Mouse (Mus musculus): ENCODE results near the gene Mybbp1a.
A peak's percentile ranks its signal among the peaks of the same experiment; 100 is the strongest.

Gene Mybbp1a

DNA sequence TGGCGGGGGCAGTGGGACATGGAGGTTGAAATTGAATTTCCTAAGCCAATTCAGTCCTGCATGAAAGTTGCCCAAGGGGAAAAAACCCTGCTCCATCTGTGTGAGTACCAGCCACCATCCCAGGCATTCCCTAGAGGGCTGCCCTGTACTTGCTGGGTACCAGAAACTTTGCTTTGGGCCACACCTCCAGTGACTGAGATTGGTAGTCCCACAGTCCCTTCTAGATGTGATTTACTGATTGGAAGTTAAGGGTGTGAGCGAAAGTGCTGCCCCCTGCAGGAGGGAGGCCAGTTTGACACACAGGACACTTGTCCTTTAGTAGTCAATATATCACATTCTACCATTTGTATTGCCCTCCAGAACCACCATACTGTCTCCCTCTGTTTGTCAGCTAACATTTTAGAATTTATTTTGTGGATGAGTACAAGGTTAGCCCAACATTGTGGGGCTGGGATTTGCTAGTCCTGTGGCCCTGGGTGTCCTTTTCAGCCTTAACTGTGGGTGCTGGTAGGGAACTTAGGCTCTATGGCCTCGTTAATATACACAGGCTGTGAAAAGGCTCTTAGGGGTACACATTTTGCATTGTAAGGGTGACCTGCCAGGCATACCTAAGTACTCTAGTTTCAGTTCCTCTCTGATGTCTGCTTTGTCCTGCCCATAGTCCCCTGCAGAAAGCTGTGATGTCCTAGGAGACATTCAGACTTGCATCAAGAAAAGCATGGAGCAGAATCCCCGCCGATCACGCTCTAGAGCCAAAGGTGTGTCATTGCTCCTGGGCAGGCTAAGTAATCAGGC is 5.4 kb downstream of the Mybbp1a start:
- peak; percentile 76 for DNase-seq (ENCODE audit: low read depth)

DNA sequence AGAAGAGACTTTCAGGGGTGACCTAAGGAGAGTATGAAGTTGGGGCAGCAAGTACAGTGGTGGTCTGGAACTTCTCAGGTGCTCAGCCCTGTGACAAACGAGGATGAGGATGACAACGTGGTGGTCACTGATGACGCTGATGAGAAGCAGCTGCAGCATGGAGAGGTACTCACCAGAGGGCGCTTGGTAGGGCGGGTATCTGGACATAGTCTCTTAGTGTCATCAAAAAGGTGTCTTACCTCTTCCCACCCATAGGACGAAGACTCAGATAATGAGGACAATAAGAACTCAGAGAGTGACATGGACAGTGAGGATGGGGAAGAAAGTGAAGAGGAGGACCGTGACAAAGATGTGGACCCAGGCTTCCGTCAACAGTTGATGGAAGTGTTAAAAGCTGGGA is 6.3 kb downstream of the Mybbp1a start:
- no peak for DNase-seq (ENCODE audit: low read depth)

DNA sequence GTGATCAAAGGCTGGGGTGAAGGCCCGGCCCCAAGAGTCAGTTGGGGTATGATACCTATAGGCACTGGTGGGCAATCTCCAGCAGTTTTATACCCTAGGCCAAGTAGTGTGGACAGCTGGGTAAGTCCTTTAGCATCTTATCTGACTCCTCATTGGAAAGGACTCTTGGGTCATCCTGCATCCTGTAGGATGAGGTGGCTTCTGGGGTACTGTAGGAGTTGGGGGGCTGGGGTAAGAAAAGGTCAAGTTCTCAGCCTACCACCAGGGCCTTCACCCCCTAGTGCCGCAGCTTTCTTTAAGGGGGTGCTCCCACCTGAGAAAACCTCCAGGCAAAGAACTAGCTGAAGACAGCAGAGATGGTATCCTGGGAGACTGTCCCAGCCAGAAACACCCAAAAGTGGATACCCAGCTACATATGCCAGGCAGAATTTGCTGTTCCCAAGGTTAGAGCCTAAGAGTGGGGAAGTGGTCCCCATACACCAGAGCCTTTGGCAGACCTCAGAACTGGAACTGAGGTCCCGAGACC is 11.0 kb downstream of the Mybbp1a start:
- DNase-seq (ENCODE audit: low read depth) = no peak

DNA sequence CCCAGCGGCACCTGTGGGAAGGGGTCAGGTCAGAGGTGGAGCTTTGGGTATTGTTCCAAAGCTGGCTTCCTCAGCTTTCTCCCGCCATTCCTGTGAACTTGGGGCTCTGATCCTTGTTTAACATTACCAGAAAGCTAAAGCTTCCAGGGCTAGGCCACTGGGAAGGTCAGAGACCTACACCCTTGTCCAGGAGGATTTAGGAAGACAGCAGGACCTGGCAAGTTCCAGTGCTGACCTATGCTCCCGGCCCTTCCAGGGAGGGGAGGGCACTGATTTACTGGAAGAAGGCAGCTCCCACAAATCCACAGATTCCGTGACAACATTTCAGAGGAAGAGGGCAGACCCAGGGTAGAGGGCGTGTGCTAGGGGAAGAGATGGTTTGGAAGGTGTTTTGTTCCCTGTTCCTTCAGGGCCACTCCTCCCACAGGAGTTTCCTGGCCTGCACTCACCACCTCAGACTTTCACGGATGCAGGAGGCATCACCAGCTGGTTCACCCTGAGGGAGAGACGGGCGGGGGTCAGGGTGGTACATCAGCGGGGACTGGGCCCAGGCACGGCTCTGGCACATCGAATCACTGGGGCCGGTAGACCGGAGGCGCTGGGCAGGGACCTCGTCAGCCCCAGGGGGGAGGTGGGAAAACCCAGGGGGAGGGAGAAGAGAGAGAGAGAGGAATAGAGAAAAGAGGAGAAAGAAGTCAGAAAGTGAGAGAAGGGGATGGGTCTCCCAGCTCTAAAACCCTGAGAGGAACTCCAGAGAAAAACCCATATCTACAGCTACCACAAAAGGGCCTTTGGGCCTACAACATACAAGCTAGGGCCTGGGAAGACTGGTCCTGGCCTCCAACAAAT is 12.2 kb downstream of the Mybbp1a start:
- DNase-seq (ENCODE audit: low read depth) = no peak

DNA sequence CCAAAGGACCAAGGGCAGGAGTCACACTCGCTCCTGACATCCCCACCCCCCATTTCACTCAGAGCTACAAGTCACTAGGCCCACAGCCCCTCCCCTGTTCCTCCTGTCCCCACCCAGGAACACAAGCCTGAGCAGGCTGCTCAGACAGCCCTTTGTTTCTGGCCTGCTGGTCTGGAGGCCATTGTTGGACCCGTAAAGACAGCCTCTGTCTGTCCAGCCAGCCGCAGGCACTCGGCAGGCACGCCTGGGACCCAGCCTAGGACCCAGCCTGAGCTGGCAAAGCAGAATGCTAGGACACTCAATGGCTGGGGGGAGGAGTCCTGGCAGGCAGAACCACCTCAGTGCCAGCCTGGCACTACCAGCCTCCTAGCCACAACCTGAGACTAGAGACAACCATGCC is 14.5 kb downstream of the Mybbp1a start:
- DNase-seq (ENCODE audit: low read depth) = no peak

DNA sequence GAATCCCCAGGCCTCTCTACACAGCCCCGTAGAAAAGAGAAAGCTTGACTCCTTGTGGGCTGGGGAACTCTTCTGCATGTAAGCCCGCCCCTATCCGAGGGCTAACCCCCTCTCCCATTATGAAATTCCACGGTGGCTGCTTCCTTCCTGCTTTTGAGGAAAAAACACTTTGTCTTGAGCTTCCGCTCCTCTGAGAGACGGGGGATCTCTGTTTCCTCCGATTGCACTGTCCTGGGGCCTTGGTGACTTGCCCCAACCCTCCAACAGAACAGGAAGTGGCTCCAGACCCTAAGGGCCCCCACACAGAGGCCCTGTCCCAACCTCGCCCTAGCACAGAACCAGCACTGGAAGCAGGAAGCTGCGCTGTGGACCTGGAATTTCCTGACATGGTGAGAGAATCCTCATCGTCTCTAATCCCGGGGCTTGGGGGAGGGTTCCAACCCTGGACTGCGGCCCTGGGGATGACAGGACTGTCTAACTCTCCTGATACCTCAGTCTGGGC is 16.9 kb downstream of the Mybbp1a start:
- DNase-seq (ENCODE audit: low read depth) = no peak

DNA sequence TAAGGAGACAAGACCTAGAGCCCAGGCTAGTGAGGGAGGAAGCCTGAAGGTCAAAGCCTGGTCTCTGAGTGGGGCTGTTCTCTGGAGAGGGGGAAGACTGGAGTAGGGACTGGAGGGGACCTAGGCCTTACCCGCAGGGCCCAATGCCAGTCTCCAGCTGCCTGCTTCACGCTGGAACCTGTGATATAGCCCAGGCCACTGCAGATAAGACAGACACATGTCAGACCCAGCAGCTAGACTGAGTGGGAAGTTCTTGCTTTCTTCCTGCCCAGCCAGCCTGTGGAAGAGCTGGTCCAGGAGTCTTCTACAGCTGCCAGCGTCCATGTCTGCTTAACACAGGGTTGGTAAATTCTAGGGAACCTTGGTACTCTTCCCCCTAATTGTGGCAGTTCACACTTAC is 17.3 kb downstream of the Mybbp1a start:
- no peak for DNase-seq (ENCODE audit: low read depth)

DNA sequence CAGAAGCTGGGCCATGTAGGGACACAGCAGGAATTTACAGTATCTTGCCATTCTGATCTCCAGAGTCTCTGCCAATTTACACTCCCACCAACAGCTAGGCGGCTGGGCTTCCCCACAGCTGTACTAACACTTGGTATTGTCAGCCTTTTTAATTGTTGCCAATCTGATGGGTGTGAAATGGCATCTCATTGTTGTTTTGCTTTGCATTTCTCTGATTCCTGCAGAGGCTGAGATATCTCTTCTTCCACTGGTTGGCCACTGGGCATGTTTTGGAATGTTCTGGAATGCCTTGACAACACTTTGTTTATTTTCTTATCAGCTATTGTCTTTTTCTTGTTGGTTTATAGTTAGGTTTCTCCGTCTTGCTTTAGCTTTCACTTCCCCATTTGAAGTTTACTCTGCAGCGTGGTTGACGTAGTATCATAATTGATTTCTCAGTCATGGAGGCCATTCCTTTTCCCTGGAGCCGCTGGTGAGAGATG is 20.4 kb downstream of the Mybbp1a start:
- DNase-seq (ENCODE audit: low read depth) = no peak

DNA sequence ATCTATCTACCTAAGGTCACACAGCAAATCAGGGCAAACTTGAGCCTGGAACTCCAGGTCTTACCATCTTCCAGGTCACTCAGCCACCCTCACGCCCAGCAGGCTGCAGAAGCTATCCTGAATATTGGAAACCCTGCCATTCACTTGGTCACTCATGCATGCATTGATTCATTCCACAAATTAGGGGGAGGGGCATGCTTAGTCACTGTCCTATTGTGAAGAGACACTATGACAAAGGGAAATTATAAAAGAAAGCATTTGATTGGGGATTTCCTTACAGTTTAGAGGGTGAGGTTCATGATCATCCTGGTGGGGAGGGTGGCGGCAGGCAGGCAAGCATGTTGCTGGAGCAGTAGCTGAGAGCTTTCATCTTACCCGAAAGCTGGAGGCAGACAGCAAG is 23.7 kb downstream of the Mybbp1a start:
- DNase-seq (ENCODE audit: low read depth) = no peak

DNA sequence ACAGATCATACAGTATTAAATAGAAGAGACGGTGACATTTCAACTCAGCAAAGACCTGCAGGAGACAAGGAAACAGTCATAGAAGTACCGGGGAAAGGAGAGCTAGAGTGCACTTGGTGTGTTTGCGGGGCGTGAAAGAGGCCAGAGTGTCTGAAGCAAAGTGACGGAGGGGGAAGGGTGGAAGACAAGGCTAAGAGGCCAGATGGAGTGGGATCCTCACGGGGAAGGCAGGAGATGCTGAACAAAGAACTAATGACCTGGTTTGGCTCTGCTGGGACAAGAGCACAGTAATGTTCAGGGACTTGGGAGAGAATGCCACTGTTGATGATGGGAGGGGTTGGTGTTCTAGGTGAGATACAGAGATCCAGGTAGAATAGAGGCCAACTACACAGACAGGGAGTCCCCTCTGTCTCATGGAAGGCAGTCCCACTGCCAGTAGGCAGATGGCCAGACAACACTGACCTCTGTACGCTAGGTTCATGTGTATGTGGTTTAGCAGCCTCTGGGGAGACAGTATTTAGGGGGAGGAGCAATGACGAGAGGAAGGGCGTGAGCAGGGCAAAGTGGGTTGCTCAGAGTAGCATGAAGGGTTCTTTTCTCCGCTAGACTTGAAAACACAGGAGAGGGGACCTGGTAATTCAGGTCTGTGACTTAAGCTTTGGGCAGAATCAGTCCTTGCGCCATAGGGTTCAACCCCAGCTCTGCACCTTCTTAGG is 25.0 kb downstream of the Mybbp1a start:
- DNase-seq (ENCODE audit: low read depth) = no peak

DNA sequence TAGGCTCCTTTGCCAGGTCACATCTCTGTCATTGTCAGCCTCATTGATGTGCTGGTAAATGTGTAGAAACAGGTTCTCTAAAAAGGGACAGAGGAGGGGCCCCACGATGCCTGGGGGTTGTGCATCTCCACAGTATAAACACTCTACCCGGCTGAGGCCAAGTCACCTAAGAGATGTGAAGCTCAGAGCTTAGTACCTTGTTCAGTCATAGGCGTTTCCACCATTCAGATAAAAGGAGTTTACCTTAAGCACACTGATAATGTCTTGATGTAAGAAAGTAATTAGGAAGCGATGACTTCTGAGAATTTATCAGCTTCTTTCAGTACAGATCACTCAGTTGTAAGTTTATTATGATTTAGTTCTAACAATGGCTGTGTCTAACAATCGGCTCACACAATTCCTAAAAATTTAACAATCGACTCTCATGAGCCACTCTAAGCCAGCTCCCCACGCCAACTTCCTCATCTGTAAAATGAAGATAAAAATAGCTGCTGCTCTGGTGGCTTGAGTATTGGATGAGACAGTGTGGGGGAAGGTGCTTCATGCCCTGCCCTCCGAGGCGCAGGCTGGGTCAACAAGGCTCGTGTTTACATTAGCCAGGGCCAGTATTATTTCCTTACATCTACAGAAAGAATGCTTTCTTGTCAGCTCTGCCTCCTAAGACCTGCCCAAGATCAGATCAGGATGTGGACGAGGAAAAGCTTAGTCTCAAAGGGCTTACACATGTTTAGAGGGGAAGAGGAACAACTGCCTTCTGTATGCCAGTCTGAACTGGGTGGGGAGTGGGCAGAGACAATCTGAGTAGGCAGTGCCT is 25.7 kb downstream of the Mybbp1a start:
- DNase-seq (ENCODE audit: low read depth) = no peak

DNA sequence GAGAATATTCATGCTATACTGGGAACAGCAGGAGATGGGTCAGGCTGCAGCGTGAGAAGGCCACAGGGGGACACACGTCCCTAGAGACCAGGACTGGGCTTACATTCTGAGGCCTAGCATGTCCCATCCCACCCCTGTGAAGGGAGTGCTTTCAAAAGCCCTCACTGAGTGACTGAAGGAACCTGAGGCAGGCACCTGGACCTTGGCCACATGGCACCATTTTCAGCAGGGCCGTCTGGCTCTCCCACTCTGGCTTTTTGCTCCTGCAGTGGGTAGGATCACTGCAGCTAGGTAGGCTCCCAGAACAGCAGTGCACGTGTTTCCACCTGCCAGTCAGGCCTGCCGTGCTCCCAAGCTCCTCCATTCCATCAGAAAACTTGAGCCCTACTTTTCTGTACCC is 27.4 kb downstream of the Mybbp1a start:
- no peak for DNase-seq (ENCODE audit: low read depth)

DNA sequence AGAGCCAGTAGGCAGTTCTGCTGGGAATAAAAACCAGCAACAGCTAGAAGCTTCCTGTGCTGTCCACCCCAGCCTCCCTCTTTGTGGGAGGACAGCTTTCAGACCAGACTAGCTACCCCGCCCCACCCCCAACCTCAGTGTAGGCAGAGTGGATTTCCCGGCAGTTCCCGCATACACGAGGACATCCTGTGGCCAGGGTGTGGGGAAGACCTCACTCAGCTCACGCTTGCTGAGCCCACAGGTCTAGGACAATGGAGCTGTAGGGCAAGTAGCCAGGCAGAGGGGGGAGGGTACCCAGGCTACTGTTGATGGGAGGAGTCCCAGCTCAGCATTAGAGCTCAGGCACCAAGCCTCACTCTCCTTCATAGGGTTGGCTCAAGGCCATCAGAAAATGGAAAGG is 28.1 kb downstream of the Mybbp1a start:
- DNase-seq (ENCODE audit: low read depth) = no peak

DNA sequence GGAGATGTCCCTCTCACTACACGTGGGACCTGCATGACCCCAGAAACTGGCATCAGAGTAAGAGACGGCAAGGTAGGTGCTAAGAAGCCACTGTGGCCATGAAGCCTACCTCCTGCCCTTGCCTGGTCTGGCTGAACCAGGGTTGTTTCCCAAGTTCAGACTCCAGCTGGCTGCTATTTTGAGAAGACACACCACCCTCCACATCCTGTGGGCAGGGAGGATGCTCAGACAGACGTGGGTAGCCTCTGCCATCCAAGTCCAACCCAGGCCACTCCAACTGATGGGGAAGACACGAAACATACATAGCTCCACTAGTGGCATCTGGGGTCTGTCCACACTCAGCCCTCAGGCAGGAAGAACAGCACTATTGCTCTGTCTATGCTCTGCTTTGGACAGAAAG is 28.8 kb downstream of the Mybbp1a start:
- no peak for DNase-seq (ENCODE audit: low read depth)

DNA sequence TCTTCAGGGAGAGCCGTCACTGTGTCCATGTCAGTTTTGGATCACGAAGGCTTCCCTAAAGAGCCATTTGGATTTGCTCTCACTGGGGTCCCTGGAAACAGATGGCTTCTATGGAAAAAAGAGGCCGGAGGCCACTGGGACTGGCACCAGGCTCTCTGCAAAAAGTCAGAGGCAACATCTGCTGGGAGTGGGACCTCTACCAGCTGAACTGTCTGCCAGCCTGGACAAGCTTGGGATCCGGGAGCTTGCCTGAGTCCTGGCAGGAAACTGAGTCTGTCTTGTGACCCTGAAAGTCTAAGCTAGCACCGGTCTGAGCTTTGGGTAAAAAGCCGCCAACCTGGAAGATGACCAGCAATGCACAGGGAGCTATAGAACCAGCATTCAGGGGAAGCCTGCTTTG is 30.2 kb downstream of the Mybbp1a start:
- DNase-seq (ENCODE audit: low read depth) = no peak

DNA sequence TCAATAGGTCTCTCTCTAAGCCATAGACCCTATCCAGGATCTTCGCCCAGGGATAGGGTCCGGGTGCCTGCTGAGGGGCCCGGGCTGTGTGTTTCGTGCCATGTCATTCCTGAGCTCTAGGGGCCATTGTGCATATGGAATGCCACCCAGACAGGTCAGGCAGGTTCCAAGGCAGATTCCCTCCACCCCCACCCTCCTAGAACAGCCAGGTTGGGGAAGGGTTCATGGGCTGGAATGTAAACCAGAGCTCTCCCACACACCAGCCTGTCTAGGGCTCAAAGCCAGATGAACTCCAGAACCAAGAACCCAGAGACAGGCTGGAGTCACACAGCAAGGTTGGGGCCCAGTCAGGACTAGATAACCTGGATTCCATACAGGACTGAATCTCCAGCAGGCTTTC is 32.4 kb downstream of the Mybbp1a start:
- DNase-seq (ENCODE audit: low read depth) = no peak

DNA sequence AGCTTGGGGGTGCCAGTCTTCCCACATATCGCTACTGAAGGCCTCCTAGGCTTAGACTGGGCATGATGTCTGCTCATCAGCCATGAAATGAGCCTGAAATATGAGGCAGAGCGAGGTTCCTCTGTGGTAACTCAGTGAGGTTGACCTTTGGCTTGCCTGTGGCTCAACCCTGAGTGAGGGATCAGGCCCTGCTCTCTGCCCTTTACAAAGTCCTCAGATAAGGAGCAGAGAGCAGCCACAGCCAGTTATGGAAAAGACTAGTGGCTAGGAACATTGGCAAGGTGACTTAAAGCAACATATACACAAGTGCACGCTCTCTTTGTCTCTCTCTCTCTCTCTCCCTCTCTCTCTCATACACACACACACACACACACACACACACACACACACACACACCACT is 33.8 kb downstream of the Mybbp1a start:
- DNase-seq (ENCODE audit: low read depth) = no peak

DNA sequence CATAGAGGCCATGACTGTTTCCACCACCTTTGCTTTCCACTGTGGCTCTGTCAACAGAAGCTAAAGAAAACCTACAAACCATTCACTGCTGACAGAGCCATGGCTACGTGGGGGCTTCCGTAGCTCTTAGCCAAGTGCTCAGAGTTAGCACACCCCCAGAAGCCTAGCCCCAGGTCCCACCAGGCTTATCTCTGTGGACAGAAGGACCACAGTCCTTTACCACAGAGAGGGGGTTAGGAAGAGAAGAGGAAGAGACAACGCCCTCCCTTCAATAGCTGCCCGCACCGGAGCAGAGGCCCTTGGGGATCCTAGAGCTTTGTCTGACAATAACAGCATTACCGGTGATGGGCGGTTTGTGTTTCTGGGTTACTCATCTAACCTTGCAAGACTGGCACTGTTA is 34.3 kb downstream of the Mybbp1a start:
- DNase-seq (ENCODE audit: low read depth) = no peak

DNA sequence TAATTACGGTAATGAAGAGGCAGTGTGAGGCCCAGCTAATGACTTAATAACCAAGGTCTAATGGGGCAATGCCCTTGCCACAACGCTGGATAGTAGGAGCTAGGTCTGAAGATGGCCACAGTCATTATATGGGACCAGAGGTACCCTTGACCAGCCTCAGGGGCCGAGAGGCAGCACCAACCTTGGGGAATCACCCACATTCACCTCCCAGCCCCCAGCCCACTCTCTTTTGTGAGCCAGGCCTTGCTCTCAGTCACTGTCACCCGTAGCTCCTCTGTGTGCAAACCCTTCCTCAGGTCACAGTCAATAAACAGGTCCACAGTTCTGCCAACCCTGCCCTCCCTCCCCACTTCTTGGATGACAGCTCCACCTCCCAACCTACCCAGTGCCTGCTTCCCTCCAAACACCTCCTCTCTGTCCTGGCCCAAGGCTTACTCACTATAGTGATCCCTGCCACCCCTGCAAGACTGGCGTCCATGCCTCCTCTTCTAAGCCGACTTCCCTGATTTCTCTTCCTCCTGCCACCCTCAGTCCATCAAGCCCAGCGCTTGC is 35.0 kb downstream of the Mybbp1a start:
- DNase-seq (ENCODE audit: low read depth) = no peak

DNA sequence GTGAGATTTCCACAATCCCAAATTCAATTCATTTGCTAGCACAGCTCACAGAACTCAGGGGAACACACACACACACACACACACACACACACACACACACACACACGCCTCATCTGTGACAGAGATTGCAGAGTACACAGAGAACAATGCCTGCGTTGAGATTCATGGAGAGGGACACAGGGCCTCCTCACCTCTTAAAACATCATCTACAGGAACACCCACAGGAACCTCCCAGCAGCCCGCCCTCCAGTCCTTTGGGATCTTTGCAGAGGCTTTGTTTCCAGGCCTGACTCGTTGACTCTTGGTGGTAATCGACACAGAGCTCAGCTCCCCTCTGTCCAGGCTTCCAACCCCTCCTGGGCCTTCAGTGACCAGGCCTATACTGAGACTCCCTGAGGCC is 36.0 kb downstream of the Mybbp1a start:
- DNase-seq (ENCODE audit: low read depth) = no peak

DNA sequence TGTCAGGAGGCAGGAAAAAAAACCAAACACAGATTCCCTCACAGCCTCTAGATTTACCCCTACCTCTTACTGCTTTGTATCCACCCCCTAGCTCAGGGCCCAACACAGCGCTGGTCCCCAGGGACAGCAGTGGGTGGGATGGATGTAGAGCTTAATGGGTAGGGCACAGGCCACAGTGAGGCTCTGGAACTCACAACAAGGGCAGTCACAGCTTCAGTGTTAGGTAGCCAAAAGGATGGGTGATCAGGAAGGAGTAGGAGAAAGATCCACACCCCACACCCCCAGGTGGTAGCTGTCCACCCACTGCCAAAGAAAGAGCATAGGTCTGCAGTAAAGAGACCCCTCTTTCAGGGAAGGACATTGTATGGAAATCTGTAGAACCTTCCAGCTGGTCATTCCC is 36.5 kb downstream of the Mybbp1a start:
- DNase-seq (ENCODE audit: low read depth) = no peak
